Mouse (Mus musculus) bone marrow macrophage, adult 2 months (primary cell): Measurements from ENCODE around the gene Fgfr2.

Experiments
- CTCF ChIP-seq: IDR thresholded peaks from 2 replicates; pipeline ENCODE4 v1.5.1; 2012; ENCODE audit warnings: low read depth, mild to moderate bottlenecking, low read length, moderate library complexity
- POLR2A ChIP-seq: IDR thresholded peaks from 2 replicates; pipeline ENCODE4 v1.6.1; 2012; ENCODE audit warnings: mild to moderate bottlenecking, low read depth, low read length, borderline replicate concordance

DNA sequence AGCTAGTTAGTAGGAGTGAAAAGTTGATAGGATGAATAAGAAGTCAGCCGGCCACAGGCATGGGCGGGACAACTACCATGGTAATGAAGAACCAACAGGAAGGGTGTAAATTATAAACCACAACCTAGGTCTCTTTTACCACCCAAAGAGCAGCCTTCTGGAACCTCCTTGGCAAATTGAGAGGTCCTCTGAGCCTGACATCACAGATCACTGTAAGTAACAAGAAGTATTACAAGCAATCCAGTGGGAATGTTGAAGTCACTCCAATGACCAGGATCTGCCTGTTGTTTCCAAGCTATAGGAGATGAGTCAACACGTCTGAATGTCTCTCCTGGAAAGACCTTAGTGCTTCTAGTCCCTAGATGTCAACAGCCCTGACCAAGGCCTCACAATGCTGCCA, 61.1 kb downstream of the Fgfr2 start:
- TF ChIP-seq CTCF (no peak), POLR2A (no peak)
